Mouse (Mus musculus): ENCODE results near the gene Rnase12.

Gene Rnase12

GRCm38 (mm10) chr14:51085911-51086310 lies 28.4 kb upstream of the Rnase12 start:
- in situ Hi-C loops (cut with MboI; ENCODE audit: low sequenced_read_pairs), result no loop called here

GRCm38 (mm10) chr14:51085086-51085485 lies 27.6 kb upstream of the Rnase12 start:
- in situ Hi-C loops (cut with MboI; ENCODE audit: low sequenced_read_pairs), result no loop called here

GRCm38 (mm10) chr14:51083805-51084204 lies 26.3 kb upstream of the Rnase12 start:
- in situ Hi-C loops (cut with MboI; ENCODE audit: low sequenced_read_pairs), result no loop called here

DNA sequence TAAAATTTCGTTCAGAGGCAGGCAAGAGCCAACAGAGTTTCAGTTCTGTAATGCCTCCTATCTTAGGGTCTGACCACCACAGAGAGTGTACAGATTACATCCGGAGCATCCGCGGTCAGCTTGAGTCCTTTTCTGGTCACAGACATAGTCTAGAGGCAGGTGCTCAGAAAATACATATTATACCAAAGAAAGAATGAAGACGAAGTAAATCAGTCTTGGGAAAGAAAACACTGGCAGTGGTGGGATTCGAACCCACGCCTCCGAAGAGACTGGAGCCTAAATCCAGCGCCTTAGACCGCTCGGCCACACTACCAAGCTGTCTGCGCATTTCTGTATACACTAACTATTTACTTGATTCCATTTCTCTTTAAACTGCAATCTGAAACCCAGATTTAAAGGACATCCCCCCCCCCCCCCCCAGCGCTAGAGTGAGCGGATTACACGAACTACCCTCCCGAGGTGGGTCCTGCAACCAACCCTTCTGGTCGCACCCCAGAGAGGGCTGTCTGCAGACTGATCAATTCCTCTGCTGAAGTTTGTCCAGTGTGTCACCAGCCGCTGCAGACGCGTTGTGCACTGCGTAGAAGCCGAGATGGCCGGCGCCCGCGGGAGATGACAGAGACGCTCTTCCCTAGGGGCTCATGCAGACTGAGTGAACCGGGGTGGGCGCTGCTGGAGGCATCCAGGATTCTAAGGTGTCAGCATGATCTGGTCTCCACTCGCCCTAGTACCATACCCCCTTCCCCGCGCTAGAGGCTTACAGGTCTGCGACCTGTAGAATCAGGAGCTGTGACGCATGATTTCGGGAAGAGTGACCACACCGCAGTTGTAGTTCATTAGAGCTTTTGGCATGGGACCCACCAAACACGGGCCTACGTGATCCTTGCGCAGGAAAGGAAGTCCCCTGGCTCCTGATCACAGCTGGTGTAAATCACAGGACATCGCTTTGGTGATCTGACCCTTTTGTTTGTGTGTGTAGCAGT lies 25.4 kb upstream of the Rnase12 start:
- in situ Hi-C loops (cut with MboI; ENCODE audit: low sequenced_read_pairs), result no loop called here

DNA sequence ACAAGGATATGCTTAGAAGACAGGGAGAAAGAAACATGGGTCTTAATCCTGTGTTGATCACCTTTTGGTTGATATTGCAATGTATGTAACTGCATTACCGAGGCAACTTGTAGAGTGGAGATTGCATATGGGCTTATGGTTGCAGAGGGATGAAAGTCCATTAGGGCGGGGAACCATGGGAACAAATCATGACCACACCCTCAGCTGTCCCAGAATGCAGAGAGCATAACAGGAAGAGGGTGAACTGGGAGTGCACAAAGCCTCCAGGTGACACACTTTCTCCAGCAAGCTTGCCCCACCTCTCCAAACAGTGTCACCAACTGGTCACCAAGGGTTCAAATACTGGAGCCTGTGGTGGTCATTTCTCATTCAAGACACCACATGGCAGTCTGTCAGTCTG lies 23.6 kb upstream of the Rnase12 start:
- in situ Hi-C loops (cut with MboI; ENCODE audit: low sequenced_read_pairs), result no loop called here

- in situ Hi-C loops (cut with MboI; ENCODE audit: low sequenced_read_pairs), result no loop called here
Measured at GRCm38 (mm10) chr14:51079180-51079579, 21.7 kb upstream of the Rnase12 start.

DNA sequence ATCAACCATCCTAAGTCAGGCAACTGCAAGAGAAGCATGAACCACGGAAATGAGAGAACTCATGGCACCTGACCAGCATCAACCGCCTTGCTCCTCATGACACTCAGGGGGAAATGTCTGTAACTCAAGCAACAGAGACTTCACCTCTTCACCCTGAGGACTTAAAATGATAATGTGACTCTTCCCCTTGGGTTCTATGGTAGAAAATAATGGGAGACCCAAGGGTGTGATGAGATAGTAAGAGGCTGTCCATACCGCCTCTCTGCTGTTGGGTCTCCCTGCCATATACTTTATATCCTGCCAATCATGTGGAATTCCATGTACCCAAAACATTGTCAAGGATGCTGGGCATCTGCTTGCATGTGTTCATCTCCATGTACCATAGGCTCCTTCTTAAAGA lies 16.9 kb upstream of the Rnase12 start, which contains the start of gene Olfr750:
Gene Olfr750, minus strand, starts transcription at position 101 of the 400 bp plus-strand sequence.
- in situ Hi-C loops (cut with MboI; ENCODE audit: low sequenced_read_pairs), result no loop called here

- in situ Hi-C loops (cut with MboI; ENCODE audit: low sequenced_read_pairs), result loop anchor here (5.0 kb wide), 1 partner anchor 267 kb away; no protein-coding TSS in a partner anchor
Measured at GRCm38 (mm10) chr14:51069617-51070016, 12.2 kb upstream of the Rnase12 start.

GRCm38 (mm10) chr14:51068956-51069355 lies 11.5 kb upstream of the Rnase12 start:
- in situ Hi-C loops (cut with MboI; ENCODE audit: low sequenced_read_pairs), result loop anchor here (5.0 kb wide), 1 partner anchor 267 kb away; no protein-coding TSS in a partner anchor

- in situ Hi-C loops (cut with MboI; ENCODE audit: low sequenced_read_pairs), result no loop called here
Measured at GRCm38 (mm10) chr14:51060761-51061160, 3.3 kb upstream of the Rnase12 start.

- in situ Hi-C loops (cut with MboI; ENCODE audit: low sequenced_read_pairs), result no loop called here
Measured at GRCm38 (mm10) chr14:51054243-51055237, 2.9 kb downstream of the Rnase12 start.

DNA sequence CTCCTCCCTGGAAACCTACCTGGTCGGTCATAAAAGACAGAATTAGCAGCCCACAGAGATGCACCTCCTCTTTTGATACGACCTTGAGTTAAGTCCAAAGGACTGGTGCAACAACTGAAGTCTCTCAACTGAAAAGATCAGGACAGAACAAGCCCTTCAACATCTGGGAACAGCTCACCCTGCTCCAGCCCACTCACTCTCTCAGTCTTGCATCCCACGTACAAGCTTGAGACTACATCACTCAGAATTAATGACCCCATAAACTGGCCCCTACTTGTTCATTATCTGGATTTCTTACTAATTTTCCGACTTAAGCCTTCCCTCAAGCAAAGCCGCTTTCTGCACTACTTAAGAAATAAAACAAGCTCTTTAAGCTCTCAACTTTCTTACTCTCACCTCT lies 4.3 kb downstream of the Rnase12 start:
- in situ Hi-C loops (cut with MboI; ENCODE audit: low sequenced_read_pairs), result no loop called here

- in situ Hi-C loops (cut with MboI; ENCODE audit: low sequenced_read_pairs), result no loop called here
Measured at GRCm38 (mm10) chr14:51051941-51052340, 5.5 kb downstream of the Rnase12 start.

GRCm38 (mm10) chr14:51050063-51050462 lies 7.4 kb downstream of the Rnase12 start, which contains the start of gene Rnase11:
TSS of gene Rnase11 (minus strand) at chr14:51050163.
- in situ Hi-C loops (cut with MboI; ENCODE audit: low sequenced_read_pairs), result no loop called here

DNA sequence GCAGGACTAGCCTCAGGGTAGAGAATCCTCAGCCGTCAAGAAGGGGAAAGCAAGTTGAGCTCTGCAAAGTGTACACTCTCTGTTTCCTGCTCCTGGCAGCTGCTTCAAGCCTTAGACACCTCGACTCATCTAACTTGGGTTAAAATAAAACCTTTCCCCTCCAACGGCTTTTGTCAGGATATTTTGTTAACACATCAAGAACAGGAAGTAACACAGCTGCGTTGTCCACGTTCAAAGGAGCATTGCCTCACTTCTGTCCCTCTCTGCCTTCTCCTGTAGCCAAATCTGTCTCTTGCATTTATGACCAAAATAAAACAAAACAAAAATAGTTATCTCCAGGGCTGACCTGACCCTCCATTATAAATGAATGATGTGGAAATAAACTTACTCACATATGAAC lies 9.6 kb downstream of the Rnase12 start:
- in situ Hi-C loops (cut with MboI; ENCODE audit: low sequenced_read_pairs), result no loop called here

GRCm38 (mm10) chr14:51041769-51042168 lies 15.7 kb downstream of the Rnase12 start, which contains the start of gene Rnase9:
TSS of gene Rnase9 (minus strand) at chr14:51041869.
- in situ Hi-C loops (cut with MboI; ENCODE audit: low sequenced_read_pairs), result no loop called here

GRCm38 (mm10) chr14:51036214-51036613 lies 21.2 kb downstream of the Rnase12 start:
- in situ Hi-C loops (cut with MboI; ENCODE audit: low sequenced_read_pairs), result no loop called here

DNA sequence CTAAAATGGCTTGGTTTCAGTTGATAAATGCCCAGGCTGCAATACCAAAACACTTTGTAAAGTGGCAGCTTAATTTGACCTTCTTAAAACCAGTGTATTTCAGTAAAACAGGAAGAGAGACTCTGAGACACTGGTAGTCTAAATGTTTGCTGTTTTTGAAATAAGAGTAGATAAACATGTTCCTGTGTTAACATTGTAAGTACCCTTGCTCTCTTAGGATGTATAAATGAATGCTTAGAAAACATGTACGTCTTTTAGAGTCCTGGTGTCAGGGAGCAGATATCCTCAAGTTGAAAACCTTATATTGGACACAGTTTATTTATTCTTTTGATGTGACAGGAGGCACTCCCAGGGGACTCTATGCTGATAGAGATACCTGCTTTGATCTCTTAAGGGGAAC lies 22.3 kb downstream of the Rnase12 start:
- in situ Hi-C loops (cut with MboI; ENCODE audit: low sequenced_read_pairs), result no loop called here

GRCm38 (mm10) chr14:51027387-51028155 lies 29.9 kb downstream of the Rnase12 start:
- in situ Hi-C loops (cut with MboI; ENCODE audit: low sequenced_read_pairs), result loop anchor here (10.0 kb wide), 1 partner anchor 77 kb away; no protein-coding TSS in a partner anchor

All from CH12F3 (cell line).